Mouse (Mus musculus): ENCODE data around the gene Kif5a. TPM values are rescaled to one million over a fixed set of nuclear protein-coding genes. Genes with fewer than 3 reads are reported as not detected.

Kif5a gene
- polyA plus RNA-seq, 1 experiment from 2014 or later, result 6.7 TPM

GRCm38 (mm10) chr10:127227163-127227562 is 36.0 kb downstream of the Kif5a start:
- H3K27me3 ChIP-seq, result peaks cover 9% of the 10 kb centered on the region; the same call in 1 of the 2 replicates
- 80% methylated on average over 8 of the region's 8 CpGs for WGBS
- no peaks in the 10 kb centered on the region for H3K9me3 ChIP-seq
- H3K27ac ChIP-seq, result no peak overlapping the region
- H3K4me1 ChIP-seq, result peaks cover 7% of the 10 kb centered on the region; the same call in 1 of the 2 replicates
- H3K4me3 ChIP-seq, result no peak overlapping the region
- no peaks in the 10 kb centered on the region for H3K36me3 ChIP-seq
- H3K9ac ChIP-seq, result no peak overlapping the region
- no peak for ATAC-seq (ENCODE audit: insufficient number of reproducible peaks, insufficient read depth, low FRiP score, low TSS enrichment, low read depth)
- H3K4me2 ChIP-seq, result no peak overlapping the region

- Histone ChIP-seq H3K9ac (no peak overlapping the region), H3K4me2 (no peak overlapping the region), H3K36me3 (no peaks in the 10 kb centered on the region), H3K27ac (no peak overlapping the region), H3K4me3 (no peak overlapping the region), H3K27me3 (peaks cover 9% of the 10 kb centered on the region; the same call in 1 of the 2 replicates), H3K9me3 (no peaks in the 10 kb centered on the region), H3K4me1 (peaks cover 7% of the 10 kb centered on the region; the same call in 1 of the 2 replicates)
- 66% methylated on average over 8 of the region's 8 CpGs for WGBS
- no peak for ATAC-seq (ENCODE audit: insufficient number of reproducible peaks, insufficient read depth, low FRiP score, low TSS enrichment, low read depth)
Measured at GRCm38 (mm10) chr10:127226318-127226895, 36.7 kb downstream of the Kif5a start.

GRCm38 (mm10) chr10:127225732-127226131 is 37.4 kb downstream of the Kif5a start:
- Histone ChIP-seq H3K4me3 (no peak overlapping the region), H3K9ac (peak overlapping the region; percentile 11; the same call in 1 of the 2 replicates), H3K9me3 (no peaks in the 10 kb centered on the region), H3K4me1 (peaks cover 7% of the 10 kb centered on the region; the same call in 1 of the 2 replicates), H3K4me2 (no peak overlapping the region), H3K36me3 (no peaks in the 10 kb centered on the region), H3K27me3 (peaks cover 9% of the 10 kb centered on the region; the same call in 1 of the 2 replicates), H3K27ac (no peak overlapping the region)
- 29% methylated on average over 10 of the region's 10 CpGs for WGBS
- ATAC-seq (ENCODE audit: insufficient number of reproducible peaks, insufficient read depth, low FRiP score, low TSS enrichment, low read depth), result no peak

GRCm38 (mm10) chr10:127225213-127225612 is 37.9 kb downstream of the Kif5a start:
- no peak for ATAC-seq (ENCODE audit: insufficient number of reproducible peaks, insufficient read depth, low FRiP score, low TSS enrichment, low read depth)
- H3K4me3 ChIP-seq, result no peak overlapping the region
- H3K27ac ChIP-seq, result peak overlapping the region; percentile 3; the same call in 1 of the 2 replicates
- WGBS, result 34% methylated on average over 6 of the region's 6 CpGs
- H3K9ac ChIP-seq, result no peak overlapping the region
- no peaks in the 10 kb centered on the region for H3K9me3 ChIP-seq
- H3K4me2 ChIP-seq, result no peak overlapping the region
- H3K27me3 ChIP-seq, result peaks cover 9% of the 10 kb centered on the region; the same call in 1 of the 2 replicates
- H3K36me3 ChIP-seq, result no peaks in the 10 kb centered on the region
- H3K4me1 ChIP-seq, result peaks cover 7% of the 10 kb centered on the region; the same call in 1 of the 2 replicates

- 84% methylated on average over 2 of the region's 2 CpGs for WGBS
- Histone ChIP-seq H3K4me1 (no peaks in the 10 kb centered on the region), H3K27me3 (no peaks in the 10 kb centered on the region; the same call in 1 of the 2 replicates), H3K9me3 (no peaks in the 10 kb centered on the region), H3K4me2 (no peak overlapping the region), H3K4me3 (no peak overlapping the region), H3K9ac (no peak overlapping the region), H3K36me3 (no peaks in the 10 kb centered on the region), H3K27ac (no peak overlapping the region)
- ATAC-seq (ENCODE audit: insufficient number of reproducible peaks, insufficient read depth, low FRiP score, low TSS enrichment, low read depth), result no peak
Measured at GRCm38 (mm10) chr10:127218339-127218738, 44.8 kb downstream of the Kif5a start.

GRCm38 (mm10) chr10:127217177-127217576 is 46.0 kb downstream of the Kif5a start:
- H3K36me3 ChIP-seq, result no peaks in the 10 kb centered on the region
- no peaks in the 10 kb centered on the region for H3K9me3 ChIP-seq
- H3K4me3 ChIP-seq, result no peak overlapping the region
- no peak overlapping the region for H3K27ac ChIP-seq
- H3K9ac ChIP-seq, result no peak overlapping the region
- no peak overlapping the region for H3K4me2 ChIP-seq
- ATAC-seq (ENCODE audit: insufficient number of reproducible peaks, insufficient read depth, low FRiP score, low TSS enrichment, low read depth), result no peak
- H3K4me1 ChIP-seq, result no peaks in the 10 kb centered on the region
- H3K27me3 ChIP-seq, result no peaks in the 10 kb centered on the region; the same call in 1 of the 2 replicates

- Histone ChIP-seq H3K4me1 (no peaks in the 10 kb centered on the region), H3K9ac (no peak overlapping the region), H3K27me3 (no peaks in the 10 kb centered on the region; the same call in 1 of the 2 replicates), H3K9me3 (no peaks in the 10 kb centered on the region), H3K4me2 (no peak overlapping the region), H3K27ac (no peak overlapping the region), H3K4me3 (no peak overlapping the region), H3K36me3 (no peaks in the 10 kb centered on the region)
- ATAC-seq (ENCODE audit: insufficient number of reproducible peaks, insufficient read depth, low FRiP score, low TSS enrichment, low read depth), result no peak
- 97% methylated on average over 11 of the region's 11 CpGs for WGBS
Measured at GRCm38 (mm10) chr10:127216456-127216855, 46.7 kb downstream of the Kif5a start.

GRCm38 (mm10) chr10:127214422-127214803 is 48.7 kb downstream of the Kif5a start:
- no peak overlapping the region for H3K4me2 ChIP-seq
- H3K9me3 ChIP-seq, result no peaks in the 10 kb centered on the region
- no peak for ATAC-seq (ENCODE audit: insufficient number of reproducible peaks, insufficient read depth, low FRiP score, low TSS enrichment, low read depth)
- H3K9ac ChIP-seq, result no peak overlapping the region
- H3K4me3 ChIP-seq, result no peak overlapping the region
- H3K36me3 ChIP-seq, result no peaks in the 10 kb centered on the region
- WGBS, result 51% methylated on average over 1 of the region's 1 CpGs
- H3K4me1 ChIP-seq, result peaks cover 15% of the 10 kb centered on the region
- no peak overlapping the region for H3K27ac ChIP-seq
- H3K27me3 ChIP-seq, result no peaks in the 10 kb centered on the region; the same call in 1 of the 2 replicates

- H3K4me2 ChIP-seq, result no peak overlapping the region
- peaks cover 17% of the 10 kb centered on the region for H3K4me1 ChIP-seq
- H3K4me3 ChIP-seq, result no peak overlapping the region
- ATAC-seq (ENCODE audit: insufficient number of reproducible peaks, insufficient read depth, low FRiP score, low TSS enrichment, low read depth), result no peak
- no peak overlapping the region for H3K27ac ChIP-seq
- H3K9me3 ChIP-seq, result no peaks in the 10 kb centered on the region
- 85% methylated on average over 13 of the region's 13 CpGs for WGBS
- H3K27me3 ChIP-seq, result no peaks in the 10 kb centered on the region; the same call in 1 of the 2 replicates
- H3K9ac ChIP-seq, result no peak overlapping the region
- H3K36me3 ChIP-seq, result no peaks in the 10 kb centered on the region
Measured at GRCm38 (mm10) chr10:127213704-127214421, 49.3 kb downstream of the Kif5a start.

- ATAC-seq (ENCODE audit: insufficient number of reproducible peaks, insufficient read depth, low FRiP score, low TSS enrichment, low read depth), result no peak
- Histone ChIP-seq H3K4me1 (peaks cover 17% of the 10 kb centered on the region), H3K36me3 (peaks cover 4% of the 10 kb centered on the region; the same call in 1 of the 2 replicates), H3K9ac (no peak overlapping the region), H3K27me3 (no peaks in the 10 kb centered on the region; the same call in 1 of the 2 replicates), H3K4me3 (no peak overlapping the region), H3K9me3 (no peaks in the 10 kb centered on the region), H3K27ac (no peak overlapping the region), H3K4me2 (no peak overlapping the region)
- WGBS, result 86% methylated on average over 8 of the region's 8 CpGs
Measured at GRCm38 (mm10) chr10:127213272-127213671, 49.9 kb downstream of the Kif5a start.

GRCm38 (mm10) chr10:127211414-127211854 is 51.7 kb downstream of the Kif5a start, which contains the start of gene Pip4k2c:
Gene Pip4k2c, minus strand, starts transcription at chr10:127211585.
- peak; percentile 96 for ATAC-seq (ENCODE audit: insufficient number of reproducible peaks, insufficient read depth, low FRiP score, low TSS enrichment, low read depth)
- peak within 1 kb of the TSS; percentile 72 for H3K27ac ChIP-seq
- H3K4me2 ChIP-seq, result peak within 1 kb of the TSS; percentile 96
- WGBS, result under 1% methylated on average over 47 of the region's 47 CpGs
- H3K9ac ChIP-seq, result peak within 1 kb of the TSS; percentile 81
- H3K4me3 ChIP-seq, result peak within 1 kb of the TSS; percentile 86
- no peaks in the 10 kb centered on the region; the same call in 1 of the 2 replicates for H3K27me3 ChIP-seq
- peaks cover 20% of the 10 kb centered on the region for H3K36me3 ChIP-seq
- peaks cover 17% of the 10 kb centered on the region for H3K4me1 ChIP-seq
- no peaks in the 10 kb centered on the region for H3K9me3 ChIP-seq
